Mouse (Mus musculus) lung, adult 2 months (tissue): Measurements from ENCODE around the gene Qdpr. TPM values are rescaled to one million over a fixed set of nuclear protein-coding genes. Genes with fewer than 3 reads are reported as not detected.
A peak's percentile ranks its signal among the peaks of the same experiment; 100 is the strongest.

Source experiments
- DNase-seq: peaks from one replicate; pipeline ENCODE4 v3.0.0; 2022
- H3K4me1 ChIP-seq: fragments of 200-500 bp; 2 replicates; pipeline ENCODE4 v1.6.1; 2011; ENCODE audit warnings: low read length; ENCODE audit not compliant: control insufficient read depth, insufficient read depth
- H3K4me3 ChIP-seq: fragments of 200-500 bp; replicated peaks from 2 replicates; pipeline ENCODE3; 2011; ENCODE audit warnings: low read depth, mild to moderate bottlenecking, control low read depth, low read length; ENCODE audit errors: extremely low read depth
- CTCF ChIP-seq: fragments of 200-500 bp; IDR thresholded peaks from 2 replicates; pipeline ENCODE4 v1.5.1; 2011; ENCODE audit warnings: mild to moderate bottlenecking, low read length, control low read depth; ENCODE audit not compliant: insufficient read depth
- POLR2A ChIP-seq: fragments of 200-500 bp; IDR thresholded peaks from 2 replicates; pipeline ENCODE4 v1.6.1; 2011; ENCODE audit warnings: low read depth, mild to moderate bottlenecking, control low read depth, low read length, borderline replicate concordance; ENCODE audit errors: extremely low read depth
- whole genome bisulfite sequencing: fragments of 180-500 bp; shearing (Covaris S2); methylation state at CpG from one replicate; pipeline ENCODE4 v1.1.7; 2018; 5-methylcytosine and 5-hydroxymethylcytosine counted together
- polyA plus RNA-seq: library from polyadenylated mRNA; depleted of rRNA; stranded (reverse); fragments of >200 nt; gene quantifications from 2 replicates; pipeline ENCODE4 v1.2.3, GENCODE M21; 2012; rRNA removed

Gene Qdpr
- polyA plus RNA-seq, 1 experiment: 57.6 TPM

- Histone ChIP-seq H3K4me1 (no peaks in the 10 kb centered on the region), H3K4me3 (no peak overlapping the region)
- DNase-seq: no peak
- WGBS: 85% methylated on average over 3 of the region's 3 CpGs
- TF ChIP-seq POLR2A (no peak), CTCF (no peak)
Observed at GRCm38 (mm10) chr5:45416478-45416877, 33.6 kb downstream of the Qdpr start.

- no peak for DNase-seq
- Histone ChIP-seq H3K4me1 (no peaks in the 10 kb centered on the region), H3K4me3 (no peak overlapping the region)
- WGBS: 75% methylated on average over 2 of the region's 2 CpGs
- TF ChIP-seq CTCF (no peak), POLR2A (no peak)
Observed at GRCm38 (mm10) chr5:45406129-45406528, 43.9 kb downstream of the Qdpr start.

- no peaks in the 10 kb centered on the region for H3K4me1 ChIP-seq
- TF ChIP-seq POLR2A: no peak
- peak; percentile 88 for TF ChIP-seq CTCF
- no peak overlapping the region for H3K4me3 ChIP-seq
- 18% methylated on average over 11 of the region's 11 CpGs for WGBS
- peak; percentile 49 for DNase-seq
Observed at GRCm38 (mm10) chr5:45402632-45403031, 47.4 kb downstream of the Qdpr start.

GRCm38 (mm10) chr5:45384034-45384812 lies 65.8 kb downstream of the Qdpr start:
- H3K4me3 ChIP-seq: no peak overlapping the region
- 69% methylated on average over 2 of the region's 2 CpGs for WGBS
- H3K4me1 ChIP-seq: no peaks in the 10 kb centered on the region
- no peak for DNase-seq
- no peak for TF ChIP-seq POLR2A
- TF ChIP-seq CTCF: no peak

Other genes starting within 250 kb of the Qdpr start
- not detected in 2 replicates for gene Clrn2, start 3.5 kb upstream of the Qdpr start, polyA plus RNA-seq
- gene Lap3, start 43.1 kb upstream of the Qdpr start, polyA plus RNA-seq: 9.9 and 14.7 TPM in 2 replicates
- 96.6 and 99.9 TPM in 2 replicates for gene Med28, start 70.0 kb upstream of the Qdpr start, polyA plus RNA-seq
- 0.04 TPM in 1 of 2 replicates, not detected in the other for gene Fam184b, start 189.4 kb upstream of the Qdpr start, polyA plus RNA-seq
- gene Ncapg, start 219.7 kb upstream of the Qdpr start, polyA plus RNA-seq: 0.10 and 0.32 TPM in 2 replicates